Mouse (Mus musculus) embryonic fibroblast, embryonic 13.5 days (primary cell): ENCODE measurements at regions not wholly inside any gene's neighbourhood (a gene's known extent, or its start where the extent isn't known, plus 50 kb on each side); places are given as distances from the start of the nearest gene placed in this dataset.

Source experiments
- CTCF ChIP-seq: IDR thresholded peaks from 2 replicates; pipeline ENCODE4 v1.5.1; 2011; ENCODE audit warnings: mild to moderate bottlenecking, control low read depth, low read length, moderate library complexity, borderline replicate concordance; ENCODE audit not compliant: insufficient read depth
- POLR2A ChIP-seq: IDR thresholded peaks from 2 replicates; pipeline ENCODE4 v1.6.1; 2011; ENCODE audit warnings: low read depth, mild to moderate bottlenecking, control low read depth, low read length, moderate library complexity

DNA sequence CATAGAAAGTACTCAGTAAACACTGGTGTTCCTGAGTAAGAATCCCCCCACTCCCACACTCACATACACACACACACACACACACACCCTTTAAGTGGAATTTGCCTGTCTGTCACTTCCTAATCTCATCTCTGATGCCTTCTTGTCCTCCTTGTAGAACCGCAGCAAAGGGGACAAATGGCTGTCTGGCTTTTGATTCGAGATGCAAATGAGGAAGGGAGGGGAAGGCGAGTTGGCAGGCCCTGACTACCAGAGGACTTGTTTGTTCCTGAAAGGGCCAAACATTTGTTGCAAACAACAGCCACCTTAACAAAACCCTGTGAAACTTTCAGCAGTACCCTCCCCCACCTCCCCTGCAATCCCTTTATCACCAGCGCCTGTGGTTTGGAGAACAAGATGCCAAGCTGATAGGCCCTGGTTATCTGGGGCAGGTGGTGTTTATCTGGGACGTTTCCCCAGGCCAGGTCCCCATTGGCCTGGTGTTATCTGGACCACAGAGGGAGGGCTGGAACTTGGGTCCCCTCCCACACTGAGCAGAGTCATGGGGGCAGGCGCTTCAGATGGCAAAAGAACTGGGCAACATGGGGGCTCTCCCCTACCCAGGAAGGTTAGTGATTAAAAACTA is 67.5 kb upstream of the Lhx1 start:
- no peak for TF ChIP-seq CTCF
- TF ChIP-seq POLR2A = no peak
